Mouse (Mus musculus) spleen, postnatal 36 days (tissue): Measurements from ENCODE around the gene Vmn1r206.
"Not testable (repeated sequence)": the region's sequence is repeated elsewhere in the genome, so short reads cannot be mapped to it uniquely, and the experiment has no call there.

Source experiments
- DNase-seq, 2 experiments: peaks; one replicate each; pipeline ENCODE4 v3.0.0; 2022; ENCODE audit warnings: low spot score in 2 of 2, mixed read lengths in 1 of 2

Vmn1r206 gene

GRCm38 (mm10) chr13:22624151-22624550 is at the start of gene Vmn1r206:
TSS of gene Vmn1r206 (minus strand) at chr13:22624251.
- DNase-seq, result not testable (repeated sequence)

- no peak for DNase-seq
Measured at GRCm38 (mm10) chr13:22592900-22593299, 31.2 kb downstream of the Vmn1r206 start, which contains the start of gene Vmn1r205. TSS of gene Vmn1r205 (minus strand) at chr13:22593000.

- DNase-seq, result not testable (repeated sequence)
Measured at GRCm38 (mm10) chr13:22583336-22583735, 40.7 kb downstream of the Vmn1r206 start.

GRCm38 (mm10) chr13:22574911-22575310 is 49.1 kb downstream of the Vmn1r206 start:
- DNase-seq, result not testable (repeated sequence)
